Comparison of ENCODE assay signal across 15 mouse cellular contexts in the genomic region with DNA sequence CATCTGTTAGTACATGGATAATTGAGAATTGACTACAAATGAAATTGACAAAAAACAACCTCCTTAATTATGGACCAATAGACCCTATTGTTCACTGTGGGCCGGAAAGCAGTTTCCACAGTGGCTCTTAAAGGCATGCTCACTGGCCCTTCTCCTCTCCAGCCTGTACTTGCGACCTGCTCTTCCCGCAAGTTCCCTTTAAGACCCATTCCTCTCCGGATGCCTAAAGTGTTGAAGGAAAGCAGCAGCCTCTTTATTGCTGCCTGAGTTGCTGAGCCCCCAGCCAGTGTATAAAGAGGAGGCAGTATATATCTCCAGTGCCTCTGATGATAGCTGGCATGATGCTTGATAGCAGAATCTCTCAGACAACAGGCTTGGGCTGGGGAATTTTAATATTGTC.
DNase-seq lines count a peak whose midpoint lies in the region; ATAC-seq and TF ChIP-seq lines count a peak whose summit lies in the region.
"Had no signal": no experiment of that assay in that cellular context is flagged by ENCODE, and none has a peak within 500 bp of the region (broad histone marks: within the 10 kb centered on the region; RNA-seq: fewer than 3 reads in every experiment).

No protein-coding gene starts in this region.

- H3K27ac ChIP-seq in hindbrain, embryonic 12.5 days: peak overlapping the region; percentile 49; the same call in 1 of the 2 replicates
- no peak overlapping the region for H3K27ac ChIP-seq in hindbrain, embryonic 11.5 days (ENCODE audit: low read depth, low read length)
- H3K27ac ChIP-seq in embryonic facial prominence, embryonic 14.5 days (replicated peaks; ENCODE audit: low read depth, low read length): no peak overlapping the region
- H3K27ac ChIP-seq in hindbrain, embryonic 15.5 days (replicated peaks): peak overlapping the region; percentile 22; the same call in 1 of the 2 replicates
- no peak overlapping the region for H3K27ac ChIP-seq in midbrain, postnatal 0 days (ENCODE audit: low read depth, low read length)
- no peak overlapping the region for H3K27ac ChIP-seq in heart, embryonic 10.5 days
- H3K27ac ChIP-seq: embryonic facial prominence, embryonic 15.5 days; liver, embryonic 15.5 days; stomach, postnatal 0 days had no signal

- H3K9ac ChIP-seq in hindbrain, embryonic 12.5 days: no peak overlapping the region
- H3K9ac ChIP-seq in hindbrain, embryonic 11.5 days (ENCODE audit: low read depth, low read length): no peak overlapping the region
- no peak overlapping the region for H3K9ac ChIP-seq in embryonic facial prominence, embryonic 14.5 days (ENCODE audit: low read depth, low read length)
- H3K9ac ChIP-seq in hindbrain, embryonic 15.5 days: no peak overlapping the region
- H3K9ac ChIP-seq in midbrain, postnatal 0 days (replicated peaks; ENCODE audit: low read length, poor library complexity, severe bottlenecking): no peak overlapping the region
- H3K9ac ChIP-seq: embryonic facial prominence, embryonic 15.5 days; liver, embryonic 15.5 days had no signal

- peaks cover 10% of the 10 kb centered on the region for H3K4me1 ChIP-seq in hindbrain, embryonic 12.5 days
- no peaks in the 10 kb centered on the region for H3K4me1 ChIP-seq in hindbrain, embryonic 11.5 days (replicated peaks; ENCODE audit: control insufficient read depth, insufficient read depth, low read length)
- H3K4me1 ChIP-seq in embryonic facial prominence, embryonic 14.5 days (ENCODE audit: control insufficient read depth, insufficient read depth, low read length): peaks cover 5% of the 10 kb centered on the region; the same call in 1 of the 2 replicates
- peaks cover 22% of the 10 kb centered on the region for H3K4me1 ChIP-seq in hindbrain, embryonic 15.5 days (replicated peaks)
- H3K4me1 ChIP-seq in midbrain, postnatal 0 days (ENCODE audit: insufficient read depth, low read length): peaks cover 4% of the 10 kb centered on the region; the same call in 1 of the 2 replicates
- peaks cover 28% of the 10 kb centered on the region for H3K4me1 ChIP-seq in heart, embryonic 10.5 days
- H3K4me1 ChIP-seq: embryonic facial prominence, embryonic 15.5 days; liver, embryonic 15.5 days had no signal

- no peak for ATAC-seq in hindbrain, embryonic 12.5 days (ENCODE audit: low FRiP score)
- ATAC-seq in hindbrain, embryonic 11.5 days (ENCODE audit: low FRiP score): no peak
- ATAC-seq in embryonic facial prominence, embryonic 14.5 days (ENCODE audit: low read depth): peak; percentile 15; the same call in 1 of the 2 replicates
- ATAC-seq in hindbrain, embryonic 15.5 days (ENCODE audit: low FRiP score, low read depth): peak; percentile 74
- no peak for ATAC-seq in midbrain, postnatal 0 days (ENCODE audit: low FRiP score)

- no peak for TF ChIP-seq CTCF in midbrain, postnatal 0 days (IDR thresholded peaks at IDR 0.05)

- 30% methylated on average over 4 of the region's 4 CpGs for WGBS in hindbrain, embryonic 12.5 days
- WGBS in hindbrain, embryonic 11.5 days: 45% methylated on average over 4 of the region's 4 CpGs
- 21% methylated on average over 4 of the region's 4 CpGs for whole genome bisulfite sequencing in embryonic facial prominence, embryonic 14.5 days
- WGBS in hindbrain, embryonic 15.5 days: 23% methylated on average over 4 of the region's 4 CpGs
- WGBS in midbrain, postnatal 0 days: 42% methylated on average over 4 of the region's 4 CpGs
- 31% methylated on average over 4 of the region's 4 CpGs for WGBS in heart, embryonic 10.5 days

- no peak overlapping the region for H3K4me3 ChIP-seq in hindbrain, embryonic 12.5 days
- H3K4me3 ChIP-seq in hindbrain, embryonic 11.5 days (ENCODE audit: low read depth, low read length): no peak overlapping the region
- no peak overlapping the region for H3K4me3 ChIP-seq in embryonic facial prominence, embryonic 14.5 days (ENCODE audit: low read depth, low read length)
- H3K4me3 ChIP-seq in hindbrain, embryonic 15.5 days: no peak overlapping the region
- no peak overlapping the region for H3K4me3 ChIP-seq in midbrain, postnatal 0 days (ENCODE audit: low read depth, low read length)
- no peak overlapping the region for H3K4me3 ChIP-seq in heart, embryonic 10.5 days
- H3K4me3 ChIP-seq: embryonic facial prominence, embryonic 15.5 days; liver, embryonic 15.5 days had no signal

- H3K9me3 ChIP-seq in hindbrain, embryonic 12.5 days (replicated peaks): no peaks in the 10 kb centered on the region
- H3K9me3 ChIP-seq in hindbrain, embryonic 11.5 days (ENCODE audit: control insufficient read depth, low read length): no peaks in the 10 kb centered on the region
- no peaks in the 10 kb centered on the region for H3K9me3 ChIP-seq in embryonic facial prominence, embryonic 14.5 days (ENCODE audit: control insufficient read depth, low read length)
- no peaks in the 10 kb centered on the region for H3K9me3 ChIP-seq in hindbrain, embryonic 15.5 days
- H3K9me3 ChIP-seq in midbrain, postnatal 0 days (ENCODE audit: low read length): no peaks in the 10 kb centered on the region
- H3K9me3 ChIP-seq in heart, embryonic 10.5 days: no peaks in the 10 kb centered on the region
- H3K9me3 ChIP-seq: embryonic facial prominence, embryonic 15.5 days; liver, embryonic 15.5 days had no signal

- H3K4me2 ChIP-seq in hindbrain, embryonic 12.5 days (replicated peaks): no peak overlapping the region
- no peak overlapping the region for H3K4me2 ChIP-seq in hindbrain, embryonic 11.5 days (replicated peaks; ENCODE audit: low read depth, low read length)
- H3K4me2 ChIP-seq in embryonic facial prominence, embryonic 14.5 days (ENCODE audit: low read depth, low read length): no peak overlapping the region
- H3K4me2 ChIP-seq in hindbrain, embryonic 15.5 days: peak overlapping the region; percentile 18; the same call in 1 of the 2 replicates
- no peak overlapping the region for H3K4me2 ChIP-seq in midbrain, postnatal 0 days (ENCODE audit: low read depth, low read length, poor library complexity, severe bottlenecking)
- H3K4me2 ChIP-seq: embryonic facial prominence, embryonic 15.5 days; liver, embryonic 15.5 days had no signal

- H3K36me3 ChIP-seq in hindbrain, embryonic 12.5 days: no peaks in the 10 kb centered on the region
- H3K36me3 ChIP-seq in hindbrain, embryonic 11.5 days (ENCODE audit: control insufficient read depth, insufficient read depth, low read length): no peaks in the 10 kb centered on the region
- no peaks in the 10 kb centered on the region for H3K36me3 ChIP-seq in embryonic facial prominence, embryonic 14.5 days (ENCODE audit: control insufficient read depth, insufficient read depth, low read length)
- H3K36me3 ChIP-seq in hindbrain, embryonic 15.5 days: no peaks in the 10 kb centered on the region
- H3K36me3 ChIP-seq in midbrain, postnatal 0 days (ENCODE audit: insufficient read depth, low read length): no peaks in the 10 kb centered on the region
- H3K36me3 ChIP-seq in heart, embryonic 10.5 days: no peaks in the 10 kb centered on the region
- H3K36me3 ChIP-seq: embryonic facial prominence, embryonic 15.5 days; liver, embryonic 15.5 days had no signal

- no peak for DNase-seq in hindbrain, embryonic 11.5 days (ENCODE audit: low spot score)
- DNase-seq in embryonic facial prominence, embryonic 14.5 days (ENCODE audit: low spot score): no peak
- peak; percentile 51 for DNase-seq in midbrain, postnatal 0 days (ENCODE audit: low spot score)
- DNase-seq in adrenal gland, adult 2 months: no peak
- DNase-seq in kidney, adult 18-20 months: no peak
- no peak for DNase-seq in heart, embryonic 10.5 days (ENCODE audit: low spot score)
- DNase-seq: cerebellum, postnatal 10 days; left cerebral cortex, postnatal 4 days; lung, postnatal 14 days; thymus, postnatal 14 days had no signal

- peaks cover 8% of the 10 kb centered on the region; the same call in 1 of the 2 replicates for H3K27me3 ChIP-seq in hindbrain, embryonic 12.5 days
- H3K27me3 ChIP-seq in hindbrain, embryonic 11.5 days (ENCODE audit: control insufficient read depth, insufficient read depth, low read length): no peaks in the 10 kb centered on the region
- no peaks in the 10 kb centered on the region for H3K27me3 ChIP-seq in embryonic facial prominence, embryonic 14.5 days (replicated peaks; ENCODE audit: control insufficient read depth, insufficient read depth, low read length)
- H3K27me3 ChIP-seq in hindbrain, embryonic 15.5 days: no peaks in the 10 kb centered on the region
- H3K27me3 ChIP-seq in midbrain, postnatal 0 days (ENCODE audit: insufficient read depth, low read length): no peaks in the 10 kb centered on the region
- H3K27me3 ChIP-seq in heart, embryonic 10.5 days (ENCODE audit: insufficient read depth, poor library complexity, severe bottlenecking): no peaks in the 10 kb centered on the region
- H3K27me3 ChIP-seq: embryonic facial prominence, embryonic 15.5 days; liver, embryonic 15.5 days had no signal

Comparison
In these comparisons a context has a peak if more than half of its experiments do, and no peak if none do; other contexts are left out.
1. ATAC-seq: peak in embryonic facial prominence, embryonic 14.5 days (single experiment) and hindbrain, embryonic 15.5 days (single experiment); none in hindbrain, embryonic 12.5 days (single experiment), hindbrain, embryonic 11.5 days (single experiment) and midbrain, postnatal 0 days (single experiment).
2. H3K27ac ChIP-seq: peak in hindbrain, embryonic 12.5 days (single experiment) and hindbrain, embryonic 15.5 days (single experiment); none in hindbrain, embryonic 11.5 days (single experiment), embryonic facial prominence, embryonic 14.5 days (single experiment), midbrain, postnatal 0 days (single experiment) and heart, embryonic 10.5 days (single experiment).